Mouse (Mus musculus) monocyte, adult 2 months (primary cell): ENCODE results near the gene Sept3.

ENCODE experiments used
- DNase-seq, 2 experiments: peaks; one replicate each; pipeline ENCODE4 v3.0.0; 2022; ENCODE audit warnings: low spot score in 2 of 2, low read depth in 1 of 2

Gene Sept3

DNA sequence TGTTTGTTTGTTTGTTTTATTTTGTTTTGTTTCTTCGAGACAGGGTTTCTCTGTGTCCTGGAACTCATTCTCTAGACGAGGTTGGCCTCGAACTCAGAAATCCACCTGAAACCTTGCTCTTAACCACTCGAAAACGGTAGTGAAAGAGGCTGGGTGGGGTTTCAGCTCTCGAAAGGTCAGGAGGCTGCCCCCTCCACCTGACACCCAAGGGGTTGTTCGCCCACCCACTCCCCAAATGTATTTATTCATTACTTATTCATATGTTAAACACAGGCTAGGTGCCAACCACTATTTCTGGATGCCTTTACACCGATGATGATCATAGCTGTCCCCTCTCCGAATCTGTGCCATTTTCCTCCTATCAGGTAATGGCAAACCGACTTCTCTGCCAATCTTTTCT lies 64.5 kb downstream of the Sept3 start:
- no peak for DNase-seq

DNA sequence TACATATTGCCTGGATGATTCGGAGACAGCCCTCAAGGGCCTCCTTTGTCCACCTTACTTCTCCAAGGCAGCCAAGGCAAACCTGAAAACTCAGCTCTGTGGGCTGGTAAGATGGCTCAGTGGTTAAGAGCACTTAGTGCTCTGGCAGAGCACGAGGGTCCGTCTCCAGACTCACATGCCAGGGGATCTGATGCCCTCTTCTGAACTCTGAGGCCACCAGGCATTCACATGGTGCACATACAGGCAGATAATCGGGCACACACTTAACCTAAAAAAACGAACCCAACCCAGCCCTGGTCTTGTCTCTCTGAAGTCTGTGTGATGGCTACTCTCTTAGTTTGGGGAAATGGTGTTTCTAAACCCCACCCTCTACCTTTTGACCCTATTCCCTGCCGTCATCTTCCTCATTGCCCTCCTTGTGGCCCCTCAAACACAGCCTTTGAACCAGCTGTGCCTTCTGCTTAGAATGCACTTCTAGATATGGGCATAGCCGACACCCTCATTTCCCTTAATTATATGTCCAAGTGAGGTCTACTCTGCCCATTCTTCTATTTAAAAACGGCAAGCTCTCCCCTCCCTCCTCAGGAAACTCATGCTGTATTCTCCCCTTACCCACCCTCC lies 65.1 kb downstream of the Sept3 start:
- DNase-seq, result no peak

DNA sequence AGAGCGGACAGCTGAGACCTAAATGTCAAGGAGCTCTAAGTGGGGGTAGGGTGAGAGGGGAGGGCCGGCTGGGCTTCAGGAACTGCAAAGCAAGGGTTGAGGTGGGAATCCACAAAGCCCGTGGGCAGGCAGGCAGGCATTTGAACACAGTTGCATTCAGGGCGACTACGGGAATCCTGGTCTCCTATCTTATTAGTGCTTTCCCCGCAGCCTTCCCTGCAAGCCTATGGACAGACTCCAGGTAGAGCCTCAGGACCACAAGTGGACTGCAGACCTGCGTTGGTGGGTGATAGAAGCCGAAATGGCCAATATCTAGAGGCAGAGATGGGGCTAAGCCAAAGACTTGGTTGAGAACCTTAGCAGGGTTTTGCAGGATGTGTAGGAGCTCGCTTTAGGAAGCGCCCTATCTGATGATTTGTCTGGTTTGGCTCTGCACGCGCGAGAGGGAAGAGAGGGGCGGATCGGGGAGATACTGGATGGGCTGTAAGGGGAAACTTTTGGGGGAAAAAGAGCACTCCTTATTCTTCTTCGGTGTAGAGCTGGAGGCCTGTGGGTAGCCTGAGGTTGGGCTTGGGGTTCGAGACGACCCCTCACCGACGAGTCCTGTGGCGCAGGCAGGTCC lies 65.8 kb downstream of the Sept3 start:
- no peak for DNase-seq

DNA sequence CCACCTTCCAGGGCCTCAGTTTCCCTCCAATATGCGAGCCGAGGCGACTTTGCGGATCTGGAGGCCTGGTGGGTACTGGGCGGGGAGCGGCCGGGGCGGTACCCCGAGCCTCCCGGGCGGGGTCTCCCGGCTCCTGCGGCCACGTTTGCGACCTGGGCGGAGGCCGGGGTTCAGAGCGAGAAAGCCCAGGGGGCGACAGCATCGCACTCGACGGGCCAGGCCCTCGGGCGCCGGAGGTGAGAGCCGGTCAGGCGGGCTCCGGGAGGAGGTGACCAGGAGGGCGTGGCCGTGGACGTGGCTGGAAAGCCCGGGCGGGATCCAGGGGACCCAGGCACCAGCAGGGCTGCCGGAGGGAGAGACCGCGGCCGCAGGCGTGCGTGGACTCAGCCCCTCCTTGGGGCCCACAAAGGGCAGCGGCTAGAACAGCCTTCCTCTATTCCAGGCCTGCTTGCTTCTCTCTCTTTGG lies 66.4 kb downstream of the Sept3 start:
- peak in 1 of 2 experiments; percentile 60 for DNase-seq

DNA sequence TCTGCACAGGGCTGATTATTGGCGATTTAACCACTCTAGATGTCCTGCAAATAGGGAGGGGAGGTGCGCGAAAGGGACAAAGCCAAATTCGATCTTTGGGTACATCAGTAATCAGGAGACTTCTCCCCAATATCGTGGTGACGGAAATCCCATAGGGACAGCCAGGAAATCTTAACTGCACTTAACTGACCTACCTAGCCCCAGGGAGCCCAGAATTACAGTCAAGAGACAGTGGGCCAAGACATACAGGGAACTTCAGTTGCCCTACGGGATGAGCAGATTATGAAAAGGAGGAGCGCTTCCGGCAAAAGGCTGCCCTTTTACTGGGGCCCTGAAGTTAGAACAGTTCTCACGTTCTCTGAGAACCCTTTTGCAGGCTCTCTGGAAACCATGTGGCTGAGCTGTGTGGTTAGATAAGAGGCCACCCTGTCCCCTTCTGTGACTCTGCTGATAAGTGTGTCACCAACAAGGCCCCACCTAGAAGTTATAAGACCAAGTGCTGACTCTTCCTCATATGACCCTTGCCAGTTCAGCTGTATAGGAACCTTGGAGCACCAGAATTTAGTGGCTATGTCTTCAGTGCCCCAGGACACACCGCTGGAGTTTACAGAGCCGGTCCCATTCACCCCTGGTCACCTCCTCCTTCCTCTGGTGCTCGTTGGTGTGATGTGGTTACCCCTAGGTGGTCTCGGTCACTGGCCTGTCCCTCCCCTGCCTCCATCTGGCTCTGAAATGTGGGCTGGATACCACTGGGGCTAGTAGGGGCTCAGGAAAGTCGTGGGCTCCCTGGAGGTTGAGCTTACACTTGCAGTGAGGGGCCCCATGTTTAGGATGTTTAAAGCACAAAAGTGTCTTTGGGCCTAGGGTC lies 67.2 kb downstream of the Sept3 start:
- no peak for DNase-seq

DNA sequence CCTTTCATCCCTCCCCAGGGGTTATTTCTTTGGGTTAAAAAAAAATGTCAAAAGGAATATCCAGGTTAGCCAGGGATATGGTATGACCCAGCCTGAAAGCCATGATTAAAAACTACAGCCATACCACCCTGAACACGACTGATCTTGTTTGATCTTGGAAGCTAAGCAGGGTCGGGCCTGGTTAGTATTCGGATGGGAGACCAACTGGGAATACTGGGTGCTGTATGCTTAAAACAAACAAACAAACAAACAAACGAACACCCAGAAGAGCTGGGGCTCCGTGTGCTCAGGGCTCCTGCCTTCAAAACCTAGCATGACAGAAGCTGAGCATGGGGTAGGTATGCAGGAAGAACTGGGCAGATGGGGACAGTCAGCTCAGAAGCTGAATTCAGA lies 67.8 kb downstream of the Sept3 start:
- no peak for DNase-seq

DNA sequence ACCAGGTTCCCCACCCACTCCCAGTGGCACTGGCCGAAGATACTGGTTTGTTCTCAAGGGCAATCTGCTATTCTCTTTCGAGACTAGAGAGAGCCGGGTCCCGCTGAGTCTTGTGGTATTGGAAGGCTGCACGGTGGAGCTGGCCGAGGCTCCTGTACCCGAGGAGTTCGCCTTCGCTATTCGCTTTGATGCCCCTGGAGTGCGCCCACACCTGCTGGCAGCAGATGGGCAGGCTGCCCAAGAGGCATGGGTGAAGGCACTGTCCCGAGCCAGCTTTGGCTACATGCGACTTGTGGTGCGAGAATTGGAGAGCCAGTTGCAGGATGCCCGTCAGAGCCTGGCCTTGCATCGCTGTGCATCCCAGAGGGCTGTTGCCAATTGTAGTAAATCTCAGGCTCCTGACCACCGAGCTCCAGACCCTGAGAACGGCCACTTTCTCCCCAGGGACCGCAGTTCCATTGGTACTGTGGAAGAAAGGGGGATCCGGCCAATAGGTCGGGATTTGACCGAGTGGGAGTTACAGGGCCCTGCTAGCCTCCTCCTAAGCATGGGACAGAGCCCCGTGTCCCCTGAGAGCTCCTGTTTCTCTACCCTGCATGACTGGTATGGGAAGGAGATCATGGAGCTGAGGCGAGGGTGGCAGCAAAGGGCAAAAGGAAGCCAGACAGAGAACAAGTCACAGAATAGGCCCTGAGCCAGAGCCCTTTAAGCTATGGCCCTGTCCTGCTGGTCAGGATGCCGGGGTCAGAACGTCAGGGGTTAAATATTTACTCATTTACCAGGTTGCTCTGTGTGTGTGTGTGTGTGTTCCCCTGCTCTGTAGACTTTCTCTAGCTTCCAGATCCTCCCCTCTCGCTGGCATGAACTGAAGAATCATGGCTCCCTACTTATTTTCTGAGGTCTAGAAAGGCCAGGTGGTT lies 68.9 kb downstream of the Sept3 start:
- no peak for DNase-seq
